Mouse (Mus musculus) neural tube, embryonic 14.5 days (tissue): ENCODE data around the gene Lrrc29. TPM values are rescaled to one million over a fixed set of nuclear protein-coding genes. Genes with fewer than 3 reads are reported as not detected.
"Not testable (repeated sequence)": the region's sequence is repeated elsewhere in the genome, so short reads cannot be mapped to it uniquely, and the experiment has no call there.

ENCODE experiments used
- ATAC-seq: fragments of 200-750 bp; cut with Nextera tagmentation; 2 replicates; pipeline ENCODE4 v1.8.0; 2017; ENCODE audit warnings: low read depth, mild to moderate bottlenecking, moderate TSS enrichment, moderate library complexity
- H3K27ac ChIP-seq: fragments of 300-500 bp; sonication (generic); 2 replicates; pipeline ENCODE4 v1.5.1; 2014; ENCODE audit warnings: low read depth, mild to moderate bottlenecking, control low read depth, low read length, moderate library complexity, mixed read lengths
- H3K27me3 ChIP-seq: fragments of 300-500 bp; sonication (generic); 2 replicates; pipeline ENCODE4 v1.6.1; 2014; ENCODE audit warnings: low read length; ENCODE audit not compliant: control insufficient read depth, insufficient read depth
- H3K36me3 ChIP-seq: fragments of 300-500 bp; sonication (generic); 2 replicates; pipeline ENCODE4 v1.6.1; 2014; ENCODE audit warnings: low read length, mixed read lengths; ENCODE audit not compliant: control insufficient read depth, insufficient read depth
- H3K4me1 ChIP-seq: fragments of 300-500 bp; sonication (generic); 2 replicates; pipeline ENCODE4 v1.6.1; 2014; ENCODE audit warnings: low read length; ENCODE audit not compliant: control insufficient read depth, insufficient read depth
- H3K4me2 ChIP-seq: fragments of 300-500 bp; sonication (generic); 2 replicates; pipeline ENCODE4 v1.6.1; 2014; ENCODE audit warnings: mild to moderate bottlenecking, low read depth, low read length, control low read depth
- H3K4me3 ChIP-seq: fragments of 300-500 bp; sonication (generic); 2 replicates; pipeline ENCODE4 v1.5.1; 2014; ENCODE audit warnings: low read depth, low read length, control low read depth, mixed read lengths
- H3K9ac ChIP-seq: fragments of 300-500 bp; sonication (generic); replicated peaks from 2 replicates; pipeline ENCODE4 v1.6.1; 2014; ENCODE audit warnings: low read depth, mild to moderate bottlenecking, control low read depth, low read length, mixed read lengths
- H3K9me3 ChIP-seq: fragments of 300-500 bp; sonication (generic); 2 replicates; pipeline ENCODE4 v1.6.1; 2016; ENCODE audit warnings: low read length; ENCODE audit not compliant: control insufficient read depth
- WGBS: fragments of 180-500 bp; shearing (Covaris S2); extraction: QIAGEN DNeasy Blood & Tissue Kit; methylation state at CpG from one replicate; pipeline ENCODE4 v1.1.7; 2014; 5-methylcytosine and 5-hydroxymethylcytosine counted together
- polyA plus RNA-seq: library from polyadenylated mRNA; unstranded; fragments of >200 nt; fragmentation: Nextera tagmentation; extraction: Ambion mirVana; gene quantifications from 2 replicates; pipeline ENCODE4 v1.2.1, GENCODE M21; 2014

Gene Lrrc29
- polyA plus RNA-seq, 1 experiment from 2014 or later: 0.95 TPM

DNA sequence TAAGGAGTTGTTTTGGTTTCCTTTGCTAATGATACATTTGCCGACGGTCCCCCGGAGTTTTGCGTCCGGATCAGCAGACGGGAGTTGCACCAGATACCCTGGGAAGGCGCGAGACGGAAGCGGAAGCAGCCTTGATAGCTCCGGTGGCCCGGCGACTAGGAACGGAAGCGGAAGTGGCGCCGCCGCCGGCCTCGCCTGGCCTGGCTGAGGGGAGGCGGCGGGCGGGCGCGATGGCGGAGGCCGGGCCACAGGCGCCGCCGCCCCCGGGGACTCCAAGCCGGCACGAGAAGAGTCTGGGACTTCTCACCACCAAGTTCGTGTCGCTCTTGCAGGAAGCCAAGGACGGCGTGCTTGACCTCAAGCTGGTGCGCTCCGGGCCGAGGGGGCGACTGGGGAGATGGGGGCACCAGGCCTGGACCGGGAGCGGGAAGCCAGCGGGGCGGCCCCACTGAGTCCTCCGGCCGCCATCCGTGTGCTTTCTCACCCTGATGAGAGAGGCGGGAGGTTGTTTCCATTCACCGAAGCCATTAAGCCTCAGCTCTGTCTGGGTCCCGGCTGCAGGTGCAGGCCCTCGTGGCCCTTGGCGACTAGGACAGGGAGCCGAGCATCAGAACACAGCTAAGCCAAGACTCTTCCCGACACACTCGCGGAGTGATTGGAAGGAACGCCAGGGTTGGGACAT is 28.4 kb downstream of the Lrrc29 start, which contains the start of gene E2f4:
TSS of gene E2f4 (plus strand) at position 153 of the 682 bp plus-strand sequence.
- H3K4me1 ChIP-seq: peaks cover 11% of the 10 kb centered on the region
- H3K36me3 ChIP-seq: peaks cover 24% of the 10 kb centered on the region
- H3K4me2 ChIP-seq: peak within 1 kb of the TSS; percentile 98
- WGBS: under 1% methylated on average over 58 of the region's 58 CpGs
- no peaks in the 10 kb centered on the region for H3K27me3 ChIP-seq
- H3K9ac ChIP-seq: peak within 1 kb of the TSS; percentile 87
- H3K4me3 ChIP-seq: peak within 1 kb of the TSS; percentile 95
- H3K9me3 ChIP-seq: no peaks in the 10 kb centered on the region
- peak within 1 kb of the TSS; percentile 44 for H3K27ac ChIP-seq
- peak; percentile 90 for ATAC-seq

DNA sequence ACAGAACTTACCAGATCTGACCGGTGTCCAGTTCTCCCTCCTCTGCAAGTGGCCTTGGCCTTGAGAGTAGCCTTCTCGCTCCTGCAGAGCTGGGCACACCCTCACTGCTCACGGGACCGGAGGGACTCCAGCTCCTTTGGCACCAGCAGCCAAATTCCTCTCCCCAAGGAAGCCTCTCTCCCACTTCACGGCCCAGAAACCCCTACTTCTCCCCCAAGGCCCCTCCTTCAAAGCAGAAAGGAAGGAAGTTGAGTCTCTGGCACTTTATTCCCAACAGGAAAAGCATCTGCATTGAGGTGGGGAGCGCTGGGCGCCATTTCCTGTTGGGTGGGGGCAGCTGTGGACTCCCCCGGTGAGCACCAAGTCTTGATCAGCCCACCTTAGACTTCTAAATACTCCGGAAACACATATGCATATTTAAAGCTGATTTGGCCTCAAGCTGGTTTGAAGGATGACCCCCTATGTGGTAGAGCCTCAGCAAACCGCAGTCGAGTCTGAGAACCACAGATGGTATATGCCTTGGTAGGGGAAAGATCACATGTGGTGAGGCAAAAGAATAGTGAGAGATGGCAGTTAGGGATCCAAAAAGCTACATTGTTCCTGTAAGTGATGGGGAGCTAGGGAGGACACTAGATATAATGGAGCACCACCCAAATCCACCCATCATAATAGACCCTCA is 30.0 kb downstream of the Lrrc29 start, which contains the start of gene Exoc3l:
TSS of gene Exoc3l (minus strand) at position 207 of the 679 bp plus-strand sequence.
- 62% methylated on average over 11 of the region's 11 CpGs for WGBS
- Histone ChIP-seq H3K4me3 (no peak within 1 kb of the TSS; the same call in 1 of the 2 replicates), H3K36me3 (peaks cover 11% of the 10 kb centered on the region), H3K4me1 (peaks cover 11% of the 10 kb centered on the region), H3K4me2 (peak within 1 kb of the TSS; percentile 98), H3K27ac (no peak within 1 kb of the TSS), H3K9me3 (no peaks in the 10 kb centered on the region), H3K9ac (no peak within 1 kb of the TSS), H3K27me3 (no peaks in the 10 kb centered on the region)
- ATAC-seq: no peak

DNA sequence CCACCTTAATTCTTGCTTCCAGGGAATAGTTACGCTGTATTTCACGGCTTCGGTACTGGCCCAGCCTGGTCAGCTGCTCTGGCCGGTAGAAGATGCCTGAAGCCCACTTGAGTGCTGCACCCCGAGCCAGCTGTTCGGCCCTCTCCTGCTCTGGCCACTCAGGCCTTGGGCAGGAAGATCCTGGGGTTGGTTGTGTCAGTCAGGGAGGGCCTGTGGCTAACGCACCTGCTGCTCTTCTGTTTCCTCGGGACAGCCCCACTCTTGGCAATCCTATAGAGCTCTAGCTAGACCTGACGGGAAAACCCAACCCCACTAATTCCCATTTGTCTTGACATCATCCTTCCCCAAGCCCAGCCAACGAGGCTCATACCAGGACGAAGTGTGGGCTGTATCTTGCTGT is 30.8 kb downstream of the Lrrc29 start:
- H3K4me2 ChIP-seq: peak overlapping the region; percentile 27; the same call in 1 of the 2 replicates
- H3K4me3 ChIP-seq: no peak overlapping the region; the same call in 1 of the 2 replicates
- no peak overlapping the region for H3K9ac ChIP-seq
- H3K27me3 ChIP-seq: no peaks in the 10 kb centered on the region
- WGBS: 80% methylated on average over 11 of the region's 11 CpGs
- no peak for ATAC-seq
- H3K36me3 ChIP-seq: peaks cover 7% of the 10 kb centered on the region
- no peak overlapping the region for H3K27ac ChIP-seq
- no peaks in the 10 kb centered on the region for H3K9me3 ChIP-seq
- H3K4me1 ChIP-seq: peaks cover 17% of the 10 kb centered on the region

DNA sequence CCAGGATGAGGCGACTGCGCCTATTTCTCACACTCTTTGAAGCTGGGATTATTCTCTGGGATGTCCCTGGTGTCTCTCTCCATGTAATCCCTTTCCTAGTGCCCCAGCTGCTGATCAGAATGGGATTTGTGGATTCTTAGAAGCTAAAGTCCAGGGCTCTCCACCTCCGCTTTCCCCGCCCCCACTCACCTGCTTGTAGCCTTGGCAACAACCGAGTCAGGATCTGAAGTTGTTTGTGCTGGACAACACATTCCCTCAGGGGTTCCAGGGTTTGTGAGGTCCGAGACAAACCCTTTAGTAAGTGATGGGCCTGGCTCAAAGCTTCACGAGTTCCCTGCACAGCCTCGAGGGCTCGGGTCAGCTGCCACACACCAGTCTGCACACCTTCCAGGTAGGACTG is 31.3 kb downstream of the Lrrc29 start:
- no peaks in the 10 kb centered on the region for H3K27me3 ChIP-seq
- H3K4me2 ChIP-seq: peak overlapping the region; percentile 27; the same call in 1 of the 2 replicates

DNA sequence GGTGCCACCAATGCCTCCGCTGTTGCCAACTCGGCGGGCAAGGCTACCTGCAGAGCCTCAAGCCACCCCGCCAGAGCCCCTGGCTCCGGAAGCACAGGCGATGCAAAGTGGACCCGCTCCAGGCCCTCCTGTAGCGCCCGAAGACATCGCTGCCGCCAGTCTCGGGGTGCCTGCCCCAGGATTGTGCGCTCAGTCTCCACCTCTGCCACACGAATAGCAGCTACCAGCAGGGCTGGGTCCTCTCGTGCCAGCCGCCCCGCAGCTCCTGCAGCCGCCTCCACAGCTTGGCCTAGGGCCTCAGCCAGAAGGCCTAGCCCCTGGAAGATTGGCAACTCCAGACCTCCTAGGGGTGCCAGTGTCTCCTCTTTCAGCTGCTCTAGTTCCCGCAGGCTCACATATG is 32.7 kb downstream of the Lrrc29 start:
- 76% methylated on average over 19 of the region's 19 CpGs for WGBS
- no peaks in the 10 kb centered on the region for H3K27me3 ChIP-seq

More for the DNA sequence above, 31.3 kb downstream of the Lrrc29 start:
- 76% methylated on average over 9 of the region's 9 CpGs for WGBS
- Histone ChIP-seq H3K9ac (no peak overlapping the region), H3K4me1 (peaks cover 22% of the 10 kb centered on the region), H3K4me3 (no peak overlapping the region), H3K9me3 (no peaks in the 10 kb centered on the region), H3K27ac (no peak overlapping the region), H3K36me3 (peaks cover 2% of the 10 kb centered on the region; the same call in 1 of the 2 replicates)
- no peak for ATAC-seq

DNA sequence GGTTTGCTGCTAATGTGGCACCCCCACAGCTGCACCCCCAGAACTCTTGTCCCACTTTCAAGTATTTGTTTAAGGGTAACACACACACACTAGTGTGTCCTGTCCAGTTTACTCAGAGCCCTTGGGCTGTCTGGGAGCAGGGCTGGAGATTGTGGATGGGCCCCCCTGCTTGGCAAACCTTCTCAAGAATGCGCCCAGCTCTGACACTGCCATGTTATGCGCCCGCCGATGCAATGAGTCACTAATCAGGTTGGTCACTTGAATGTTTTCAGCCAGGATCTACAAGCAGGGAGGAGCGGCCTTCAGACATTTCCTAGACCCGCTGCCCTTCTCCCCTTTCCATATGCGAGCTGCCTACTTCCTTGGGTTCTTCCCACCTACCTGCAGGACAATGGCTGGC is 33.6 kb downstream of the Lrrc29 start:
- Histone ChIP-seq H3K9me3 (no peaks in the 10 kb centered on the region), H3K4me3 (no peak overlapping the region), H3K9ac (no peak overlapping the region), H3K27me3 (no peaks in the 10 kb centered on the region), H3K27ac (no peak overlapping the region), H3K4me2 (no peak overlapping the region), H3K36me3 (no peaks in the 10 kb centered on the region), H3K4me1 (peaks cover 14% of the 10 kb centered on the region)
- no peak for ATAC-seq
- 88% methylated on average over 7 of the region's 7 CpGs for WGBS

More for the DNA sequence above, 32.7 kb downstream of the Lrrc29 start:
- no peak overlapping the region for H3K4me3 ChIP-seq
- H3K36me3 ChIP-seq: no peaks in the 10 kb centered on the region
- ATAC-seq: no peak
- H3K4me2 ChIP-seq: no peak overlapping the region
- H3K9me3 ChIP-seq: no peaks in the 10 kb centered on the region
- peaks cover 17% of the 10 kb centered on the region for H3K4me1 ChIP-seq
- H3K9ac ChIP-seq: no peak overlapping the region
- no peak overlapping the region for H3K27ac ChIP-seq

DNA sequence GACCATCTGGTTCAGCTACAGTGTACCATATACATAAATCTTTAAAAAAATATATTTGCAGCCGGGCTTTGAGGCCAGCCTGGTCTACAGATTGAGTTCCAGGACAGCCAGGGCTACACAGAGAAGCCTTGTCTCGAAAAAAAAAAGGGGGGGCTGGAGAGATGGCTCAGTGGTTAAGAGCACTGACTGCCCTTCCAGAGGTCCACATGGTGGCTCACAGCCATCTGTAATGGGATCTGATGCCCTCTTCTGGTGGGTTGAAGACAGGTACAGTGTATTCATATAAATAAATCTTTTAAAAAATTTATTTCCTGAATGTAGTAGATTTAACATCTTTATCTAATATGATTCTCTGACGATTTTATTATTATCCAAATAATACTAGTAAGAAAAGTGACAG is 34.3 kb downstream of the Lrrc29 start:
- H3K27ac ChIP-seq, H3K36me3 ChIP-seq, H3K27me3 ChIP-seq, H3K9ac ChIP-seq, ATAC-seq, H3K9me3 ChIP-seq, H3K4me3 ChIP-seq, H3K4me2 ChIP-seq: not testable (repeated sequence)
- WGBS: 75% methylated on average over 3 of the region's 3 CpGs
- H3K4me1 ChIP-seq: peaks cover 21% of the 10 kb centered on the region

DNA sequence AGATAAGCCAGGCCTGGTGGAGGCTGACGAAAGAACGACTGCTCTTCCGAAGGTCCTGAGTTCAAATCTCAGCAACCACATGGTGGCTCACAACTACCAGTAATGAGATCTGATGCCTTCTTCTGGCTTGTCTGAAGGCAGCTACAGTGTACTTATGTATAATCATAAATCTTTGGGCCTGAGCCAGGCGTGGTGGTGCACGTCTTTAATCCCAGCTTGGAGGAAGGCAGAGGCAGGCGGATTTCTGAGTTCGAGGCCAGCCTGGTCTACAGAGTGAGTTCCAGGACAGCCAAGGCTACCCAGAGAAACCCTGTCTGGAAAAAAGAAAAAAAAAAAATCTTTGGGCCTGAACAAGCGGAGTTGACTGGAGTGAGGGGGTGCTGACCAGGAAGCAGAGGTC is 34.7 kb downstream of the Lrrc29 start:
- H3K36me3 ChIP-seq, H3K9me3 ChIP-seq, H3K27me3 ChIP-seq, H3K4me2 ChIP-seq, ATAC-seq, H3K27ac ChIP-seq, H3K4me3 ChIP-seq, H3K9ac ChIP-seq: not testable (repeated sequence)
- 85% methylated on average over 8 of the region's 8 CpGs for WGBS
- peaks cover 23% of the 10 kb centered on the region for H3K4me1 ChIP-seq
